Mouse (Mus musculus) E14TG2a.4 (cell line): ENCODE measurements around the gene Atl2.

ENCODE experiments used
- H3K27me3 ChIP-seq: 2 replicates; pipeline ENCODE4 v1.6.1; 2014; ENCODE audit warnings: low read length, control low read depth; ENCODE audit not compliant: insufficient read depth
- H3K36me3 ChIP-seq: 2 replicates; pipeline ENCODE4 v1.6.1; 2014; ENCODE audit warnings: low read length, control low read depth; ENCODE audit not compliant: insufficient read depth
- H3K4me1 ChIP-seq: replicated peaks from 2 replicates; pipeline ENCODE4 v1.6.1; 2014; ENCODE audit warnings: low read depth, low read length, control low read depth
- H3K4me3 ChIP-seq: replicated peaks from 2 replicates; pipeline ENCODE4 v1.5.1; 2014; ENCODE audit warnings: mild to moderate bottlenecking, low read length
- H3K9me3 ChIP-seq: 2 replicates; pipeline ENCODE4 v1.6.1; 2014; ENCODE audit warnings: low read length, control low read depth
- CTCF ChIP-seq: conservative IDR thresholded peaks from 2 replicates; pipeline ENCODE4 v1.5.1; 2014; ENCODE audit warnings: low read length
- NANOG ChIP-seq: IDR thresholded peaks from 2 replicates; pipeline ENCODE4 v1.6.1; 2014; ENCODE audit warnings: borderline replicate concordance, low read length, mixed read lengths
- POU5F1 ChIP-seq: IDR thresholded peaks from 2 replicates; pipeline ENCODE4 v1.6.1; 2014; ENCODE audit warnings: low read length, borderline replicate concordance

Gene Atl2

GRCm38 (mm10) chr17:79895911-79896423, at the start of gene Atl2:
Atl2 (minus strand) TSS chr17:79896123.
- Histone ChIP-seq H3K36me3 (0 out of 2 replicates have a peak, but pooled peaks cover 4% of the 10 kb centered on the region), H3K4me1 (peaks cover 68% of the 10 kb centered on the region), H3K27me3 (peaks cover 13% of the 10 kb centered on the region), H3K4me3 (peak within 1 kb of the TSS; percentile 90), H3K9me3 (no peaks in the 10 kb centered on the region)
- TF ChIP-seq POU5F1 = no peak

- Histone ChIP-seq H3K9me3 (no peaks in the 10 kb centered on the region), H3K4me3 (no peak overlapping the region), H3K36me3 (no peaks in the 10 kb centered on the region), H3K4me1 (peaks cover 44% of the 10 kb centered on the region), H3K27me3 (peaks cover 13% of the 10 kb centered on the region)
- no peak for TF ChIP-seq POU5F1
- TF ChIP-seq NANOG = no peak
- no peak for TF ChIP-seq CTCF
Observed at GRCm38 (mm10) chr17:79944851-79945250, 48.9 kb upstream of the Atl2 start.

- Histone ChIP-seq H3K36me3 (no peaks in the 10 kb centered on the region), H3K4me3 (no peak overlapping the region), H3K9me3 (no peaks in the 10 kb centered on the region), H3K4me1 (peaks cover 20% of the 10 kb centered on the region), H3K27me3 (peaks cover 28% of the 10 kb centered on the region)
- TF ChIP-seq CTCF (no peak), NANOG (no peak), POU5F1 (no peak)
Observed at GRCm38 (mm10) chr17:79942418-79942817, 46.5 kb upstream of the Atl2 start.

- Histone ChIP-seq H3K9me3 (no peaks in the 10 kb centered on the region), H3K4me3 (no peak overlapping the region), H3K36me3 (no peaks in the 10 kb centered on the region), H3K27me3 (peaks cover 46% of the 10 kb centered on the region), H3K4me1 (peaks cover 5% of the 10 kb centered on the region; the same call in 1 of the 2 replicates)
- TF ChIP-seq CTCF (no peak), NANOG (no peak), POU5F1 (no peak)
Observed at GRCm38 (mm10) chr17:79939133-79939532, 43.2 kb upstream of the Atl2 start.

- Histone ChIP-seq H3K36me3 (no peaks in the 10 kb centered on the region), H3K4me3 (no peak overlapping the region), H3K4me1 (peaks cover 9% of the 10 kb centered on the region), H3K27me3 (peaks cover 50% of the 10 kb centered on the region), H3K9me3 (no peaks in the 10 kb centered on the region)
- TF ChIP-seq POU5F1 = no peak
Observed at GRCm38 (mm10) chr17:79937921-79938601, 42.1 kb upstream of the Atl2 start.

GRCm38 (mm10) chr17:79934370-79934769, 38.4 kb upstream of the Atl2 start:
- Histone ChIP-seq H3K4me3 (no peak overlapping the region), H3K4me1 (peaks cover 15% of the 10 kb centered on the region), H3K9me3 (peaks cover 6% of the 10 kb centered on the region; the same call in 1 of the 2 replicates)

GRCm38 (mm10) chr17:79932676-79933278, 36.9 kb upstream of the Atl2 start:
- no peak overlapping the region for H3K4me3 ChIP-seq
- no peaks in the 10 kb centered on the region for H3K36me3 ChIP-seq
- H3K4me1 ChIP-seq = peaks cover 15% of the 10 kb centered on the region
- TF ChIP-seq NANOG = no peak
- TF ChIP-seq POU5F1 = no peak
- TF ChIP-seq CTCF = no peak
- H3K27me3 ChIP-seq = peaks cover 55% of the 10 kb centered on the region
- H3K9me3 ChIP-seq = peaks cover 6% of the 10 kb centered on the region; the same call in 1 of the 2 replicates

More at GRCm38 (mm10) chr17:79934370-79934769, 38.4 kb upstream of the Atl2 start:
- TF ChIP-seq CTCF (no peak), NANOG (no peak)
- H3K27me3 ChIP-seq = peaks cover 54% of the 10 kb centered on the region
- no peaks in the 10 kb centered on the region for H3K36me3 ChIP-seq

GRCm38 (mm10) chr17:79927110-79927509, 31.2 kb upstream of the Atl2 start:
- H3K9me3 ChIP-seq = peaks cover 11% of the 10 kb centered on the region
- no peaks in the 10 kb centered on the region for H3K36me3 ChIP-seq
- TF ChIP-seq NANOG (no peak), POU5F1 (no peak), CTCF (no peak)
- H3K27me3 ChIP-seq = peaks cover 25% of the 10 kb centered on the region
- no peaks in the 10 kb centered on the region for H3K4me1 ChIP-seq
- no peak overlapping the region for H3K4me3 ChIP-seq
